Mouse (Mus musculus): ENCODE results near the gene Rab3c. TPM values are rescaled to one million over a fixed set of nuclear protein-coding genes. Genes with fewer than 3 reads are reported as not detected.

Rab3c gene
- polyA plus RNA-seq, 1 experiment from 2014 or later: 206 TPM

- no peak overlapping the region for H3K4me2 ChIP-seq (ENCODE audit: low read length)
- no peak overlapping the region for H3K4me3 ChIP-seq (ENCODE audit: low read length)
- ATAC-seq: no peak
- WGBS: 91% methylated on average over 3 of the region's 3 CpGs
- no peak overlapping the region for H3K9ac ChIP-seq (ENCODE audit: low read depth, low read length)
- no peak overlapping the region for H3K27ac ChIP-seq (ENCODE audit: low read depth, low read length)
- H3K36me3 ChIP-seq (ENCODE audit: control insufficient read depth, insufficient read depth, low read length): no peaks in the 10 kb centered on the region
- no peaks in the 10 kb centered on the region for H3K4me1 ChIP-seq (ENCODE audit: control insufficient read depth, insufficient read depth, low read depth, low read length)
- H3K27me3 ChIP-seq (replicated peaks; ENCODE audit: control insufficient read depth, insufficient read depth, low read length): no peaks in the 10 kb centered on the region
- no peaks in the 10 kb centered on the region for H3K9me3 ChIP-seq (ENCODE audit: control insufficient read depth, low read length)
These were observed 5.3 kb downstream of the Rab3c start for GRCm38 (mm10) chr13:110275471-110275870.

- ATAC-seq: 0 out of 2 replicates have a peak, but pooled peaks have one; percentile 63
- 40% methylated on average over 1 of the region's 1 CpGs for WGBS
- Histone ChIP-seq H3K27me3 (replicated peaks; ENCODE audit: control insufficient read depth, insufficient read depth, low read length) (no peaks in the 10 kb centered on the region), H3K4me3 (ENCODE audit: low read length) (no peak overlapping the region), H3K9me3 (ENCODE audit: control insufficient read depth, low read length) (no peaks in the 10 kb centered on the region), H3K4me2 (ENCODE audit: low read length) (no peak overlapping the region), H3K27ac (ENCODE audit: low read depth, low read length) (no peak overlapping the region), H3K36me3 (ENCODE audit: control insufficient read depth, insufficient read depth, low read length) (0 out of 2 replicates have a peak, but pooled peaks cover 4% of the 10 kb centered on the region), H3K4me1 (ENCODE audit: control insufficient read depth, insufficient read depth, low read depth, low read length) (peaks cover 6% of the 10 kb centered on the region), H3K9ac (ENCODE audit: low read depth, low read length) (no peak overlapping the region)
These were observed 20.1 kb downstream of the Rab3c start for GRCm38 (mm10) chr13:110260649-110261048.

DNA sequence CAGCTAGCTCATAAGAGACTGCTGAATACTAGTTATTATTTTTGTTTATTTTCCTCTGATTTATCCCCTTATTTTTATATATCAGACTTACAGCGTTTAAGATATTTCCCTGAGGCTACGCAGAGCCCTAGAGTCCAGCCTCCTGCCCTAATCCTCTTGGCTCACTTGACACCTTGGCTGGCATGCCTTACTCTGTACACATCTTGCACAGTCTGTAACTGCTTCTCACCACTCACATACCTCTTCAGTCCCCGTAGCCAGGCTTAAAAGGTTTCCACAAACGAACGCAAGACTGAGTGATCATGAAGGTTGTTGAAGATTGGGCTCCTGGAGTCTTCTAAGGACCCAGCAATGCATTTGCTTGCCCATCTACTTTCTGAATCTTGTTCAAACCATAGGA, 29.3 kb downstream of the Rab3c start:
- ATAC-seq: no peak
- Histone ChIP-seq H3K4me1 (ENCODE audit: control insufficient read depth, insufficient read depth, low read depth, low read length) (no peaks in the 10 kb centered on the region), H3K27ac (ENCODE audit: low read depth, low read length) (no peak overlapping the region), H3K9ac (ENCODE audit: low read depth, low read length) (no peak overlapping the region), H3K4me3 (ENCODE audit: low read length) (no peak overlapping the region), H3K9me3 (ENCODE audit: control insufficient read depth, low read length) (no peaks in the 10 kb centered on the region), H3K36me3 (ENCODE audit: control insufficient read depth, insufficient read depth, low read length) (peaks cover 6% of the 10 kb centered on the region; the same call in 1 of the 2 replicates), H3K4me2 (ENCODE audit: low read length) (no peak overlapping the region), H3K27me3 (replicated peaks; ENCODE audit: control insufficient read depth, insufficient read depth, low read length) (no peaks in the 10 kb centered on the region)
- WGBS: 90% methylated on average over 5 of the region's 5 CpGs

DNA sequence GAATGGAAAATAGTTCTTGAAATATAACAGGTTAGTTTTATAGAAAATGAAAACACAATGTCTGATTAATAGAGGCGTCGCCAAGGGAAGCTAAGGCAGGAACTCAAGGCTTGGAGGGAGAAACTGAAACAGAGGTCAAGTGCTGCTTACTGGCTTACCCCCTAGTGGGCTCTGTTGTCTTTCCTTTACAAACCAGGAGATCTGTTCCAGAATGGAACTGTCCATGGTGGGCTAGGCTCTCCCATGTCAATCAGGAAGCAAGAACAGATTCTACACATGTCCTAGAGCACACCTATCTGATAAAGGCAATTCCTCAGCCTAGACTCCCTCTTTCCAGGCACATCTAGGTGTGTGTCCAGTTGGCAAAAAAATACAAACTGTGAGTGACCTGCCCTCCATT, 32.3 kb downstream of the Rab3c start:
- H3K4me1 ChIP-seq (ENCODE audit: control insufficient read depth, insufficient read depth, low read depth, low read length): no peaks in the 10 kb centered on the region
- H3K36me3 ChIP-seq (ENCODE audit: control insufficient read depth, insufficient read depth, low read length): peaks cover 2% of the 10 kb centered on the region; the same call in 1 of the 2 replicates
- no peak overlapping the region for H3K4me3 ChIP-seq (ENCODE audit: low read length)
- H3K9ac ChIP-seq (ENCODE audit: low read depth, low read length): no peak overlapping the region
- WGBS: 77% methylated on average over 2 of the region's 2 CpGs
- H3K27me3 ChIP-seq (replicated peaks; ENCODE audit: control insufficient read depth, insufficient read depth, low read length): no peaks in the 10 kb centered on the region
- no peak overlapping the region for H3K4me2 ChIP-seq (ENCODE audit: low read length)
- H3K27ac ChIP-seq (ENCODE audit: low read depth, low read length): no peak overlapping the region
- no peaks in the 10 kb centered on the region for H3K9me3 ChIP-seq (ENCODE audit: control insufficient read depth, low read length)
- no peak for ATAC-seq

DNA sequence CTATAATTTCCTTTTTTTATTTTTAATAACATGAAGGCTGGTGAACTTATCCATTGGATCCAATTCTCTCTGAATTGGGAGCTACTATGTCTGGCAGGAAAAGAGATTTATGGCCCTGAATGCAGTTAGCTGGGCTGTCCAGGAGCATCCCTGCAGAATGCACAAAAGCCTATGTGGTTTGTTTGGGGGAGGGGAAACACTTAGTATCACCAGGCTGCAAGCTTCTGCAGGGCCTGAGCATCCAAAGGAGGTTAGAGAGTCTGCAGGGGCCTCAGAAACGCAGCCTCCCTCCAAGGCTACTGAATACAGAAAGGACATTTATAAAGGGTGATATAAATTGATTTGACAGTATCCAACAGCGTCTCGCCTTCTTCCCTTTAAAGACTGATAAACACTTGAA, 41.8 kb downstream of the Rab3c start:
- H3K9me3 ChIP-seq (ENCODE audit: control insufficient read depth, low read length): no peaks in the 10 kb centered on the region
- H3K36me3 ChIP-seq (ENCODE audit: control insufficient read depth, insufficient read depth, low read length): no peaks in the 10 kb centered on the region; the same call in 1 of the 2 replicates
- 37% methylated on average over 3 of the region's 3 CpGs for WGBS
- H3K4me3 ChIP-seq (ENCODE audit: low read length): no peak overlapping the region
- peak; percentile 69 for ATAC-seq
- H3K4me2 ChIP-seq (ENCODE audit: low read length): no peak overlapping the region
- H3K4me1 ChIP-seq (ENCODE audit: control insufficient read depth, insufficient read depth, low read depth, low read length): peaks cover 26% of the 10 kb centered on the region
- no peak overlapping the region for H3K9ac ChIP-seq (ENCODE audit: low read depth, low read length)
- H3K27ac ChIP-seq (ENCODE audit: low read depth, low read length): no peak overlapping the region
- no peaks in the 10 kb centered on the region for H3K27me3 ChIP-seq (replicated peaks; ENCODE audit: control insufficient read depth, insufficient read depth, low read length)

DNA sequence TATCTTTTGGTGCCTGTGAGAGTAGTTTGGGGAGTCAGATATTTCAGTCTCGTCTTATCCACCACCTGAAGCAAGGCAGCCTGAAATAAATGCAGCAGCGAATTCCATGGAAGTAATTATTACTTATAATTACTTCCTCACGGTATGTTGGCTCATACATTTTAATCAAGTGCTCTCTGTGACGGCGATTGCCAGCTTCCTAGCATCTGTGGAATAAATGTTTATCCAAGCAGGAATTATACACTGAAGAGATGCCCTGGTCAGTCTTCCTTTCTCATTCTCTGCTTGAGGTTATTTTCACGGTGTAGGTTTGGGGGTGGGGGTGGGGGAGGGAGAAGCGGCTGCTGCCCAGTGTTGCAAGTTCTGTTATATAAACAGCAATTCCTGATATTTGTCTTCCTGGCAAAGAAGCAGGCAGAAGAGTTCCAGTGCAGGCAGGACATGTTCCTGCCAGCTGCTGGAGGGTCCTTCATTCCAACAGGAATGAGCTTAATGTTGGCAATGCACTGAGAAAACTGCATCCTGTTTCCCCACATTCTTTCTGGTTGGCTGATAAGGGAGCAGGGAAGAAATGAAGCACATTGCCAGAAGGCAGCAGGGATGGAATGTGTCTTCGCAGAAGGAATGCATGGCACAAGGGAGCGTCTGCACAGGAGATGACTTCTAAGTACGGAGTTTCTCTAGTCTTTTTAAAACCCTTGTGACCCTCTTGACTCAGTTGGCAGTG, 43.4 kb downstream of the Rab3c start:
- peaks cover 26% of the 10 kb centered on the region for H3K4me1 ChIP-seq (ENCODE audit: control insufficient read depth, insufficient read depth, low read depth, low read length)
- no peaks in the 10 kb centered on the region; the same call in 1 of the 2 replicates for H3K36me3 ChIP-seq (ENCODE audit: control insufficient read depth, insufficient read depth, low read length)
- H3K4me3 ChIP-seq (ENCODE audit: low read length): no peak overlapping the region
- peak; percentile 56; the same call in 1 of the 2 replicates for ATAC-seq
- 0 out of 2 replicates have a peak overlapping the region, but pooled peaks have one; percentile 31 for H3K9ac ChIP-seq (ENCODE audit: low read depth, low read length)
- peak overlapping the region; percentile 41 for H3K27ac ChIP-seq (ENCODE audit: low read depth, low read length)
- WGBS: 15% methylated on average over 10 of the region's 10 CpGs
- H3K27me3 ChIP-seq (replicated peaks; ENCODE audit: control insufficient read depth, insufficient read depth, low read length): no peaks in the 10 kb centered on the region
- peak overlapping the region; percentile 5 for H3K4me2 ChIP-seq (ENCODE audit: low read length)
- H3K9me3 ChIP-seq (ENCODE audit: control insufficient read depth, low read length): no peaks in the 10 kb centered on the region

GRCm38 (mm10) chr13:110233364-110233763, 47.4 kb downstream of the Rab3c start:
- Histone ChIP-seq H3K27me3 (replicated peaks; ENCODE audit: control insufficient read depth, insufficient read depth, low read length) (no peaks in the 10 kb centered on the region), H3K9me3 (ENCODE audit: control insufficient read depth, low read length) (no peaks in the 10 kb centered on the region), H3K4me3 (ENCODE audit: low read length) (no peak overlapping the region), H3K9ac (ENCODE audit: low read depth, low read length) (no peak overlapping the region), H3K27ac (ENCODE audit: low read depth, low read length) (no peak overlapping the region), H3K36me3 (ENCODE audit: control insufficient read depth, insufficient read depth, low read length) (no peaks in the 10 kb centered on the region; the same call in 1 of the 2 replicates), H3K4me1 (ENCODE audit: control insufficient read depth, insufficient read depth, low read depth, low read length) (peaks cover 19% of the 10 kb centered on the region), H3K4me2 (ENCODE audit: low read length) (no peak overlapping the region)
- ATAC-seq: no peak
- 69% methylated on average over 5 of the region's 5 CpGs for WGBS

DNA sequence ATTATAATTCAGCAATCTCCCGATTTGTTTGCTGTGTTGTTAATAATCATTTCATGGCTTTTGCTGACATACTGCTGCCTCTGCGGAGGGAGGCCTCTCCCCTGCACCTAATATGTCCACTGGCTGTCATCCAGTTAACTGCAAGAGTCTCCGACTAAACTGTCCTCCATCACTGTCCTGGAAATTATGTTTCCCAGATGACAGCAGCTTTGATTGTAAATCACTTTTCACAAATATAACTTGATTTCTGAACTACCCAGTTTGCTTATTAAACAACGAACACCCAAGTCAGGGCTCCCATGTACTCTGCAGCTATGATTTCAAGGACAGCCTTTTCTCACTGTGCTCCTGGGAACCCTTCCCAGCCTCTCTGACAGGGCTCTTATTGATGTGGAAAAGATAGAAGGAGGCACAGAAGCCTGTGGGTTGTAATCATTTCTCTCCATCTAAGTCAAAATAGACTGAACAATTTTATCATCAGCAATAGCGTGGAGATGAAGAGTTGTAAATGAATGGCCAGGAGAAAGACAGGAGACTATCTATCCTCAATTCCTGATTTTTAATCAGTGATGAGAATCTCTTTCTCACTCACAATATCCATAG, 49.6 kb downstream of the Rab3c start:
- Histone ChIP-seq H3K4me1 (ENCODE audit: control insufficient read depth, insufficient read depth, low read depth, low read length) (peaks cover 4% of the 10 kb centered on the region; the same call in 1 of the 2 replicates), H3K4me2 (ENCODE audit: low read length) (no peak overlapping the region), H3K9me3 (ENCODE audit: control insufficient read depth, low read length) (no peaks in the 10 kb centered on the region), H3K36me3 (ENCODE audit: control insufficient read depth, insufficient read depth, low read length) (no peaks in the 10 kb centered on the region; the same call in 1 of the 2 replicates), H3K27ac (ENCODE audit: low read depth, low read length) (0 out of 2 replicates have a peak overlapping the region, but pooled peaks have one; percentile 51), H3K27me3 (replicated peaks; ENCODE audit: control insufficient read depth, insufficient read depth, low read length) (no peaks in the 10 kb centered on the region), H3K9ac (ENCODE audit: low read depth, low read length) (no peak overlapping the region), H3K4me3 (ENCODE audit: low read length) (no peak overlapping the region)
- ATAC-seq: 0 out of 2 replicates have a peak, but pooled peaks have one; percentile 54
- WGBS: 51% methylated on average over 5 of the region's 5 CpGs

DNA sequence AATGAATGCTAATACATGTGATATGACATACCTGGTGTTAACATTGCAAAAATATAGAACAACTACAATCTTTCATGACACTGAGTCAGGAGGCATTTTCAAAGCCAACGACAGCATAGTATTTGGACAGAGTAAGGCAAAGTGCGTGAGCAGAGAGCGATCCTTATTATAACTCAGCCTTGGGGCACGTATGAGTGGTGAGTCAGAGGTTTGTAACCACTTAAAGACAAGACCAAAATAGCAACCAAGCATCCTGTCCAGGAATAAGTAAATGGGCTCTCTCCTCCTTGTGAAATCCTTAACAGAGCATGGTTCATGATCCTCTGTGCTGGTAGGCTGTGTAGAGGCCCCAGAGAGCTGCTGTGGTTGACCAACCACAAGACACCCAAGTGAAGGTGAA, 50.8 kb downstream of the Rab3c start:
- Histone ChIP-seq H3K4me3 (ENCODE audit: low read length) (no peak overlapping the region), H3K36me3 (ENCODE audit: control insufficient read depth, insufficient read depth, low read length) (no peaks in the 10 kb centered on the region; the same call in 1 of the 2 replicates), H3K9me3 (ENCODE audit: control insufficient read depth, low read length) (no peaks in the 10 kb centered on the region), H3K9ac (ENCODE audit: low read depth, low read length) (no peak overlapping the region), H3K4me2 (ENCODE audit: low read length) (no peak overlapping the region), H3K27me3 (replicated peaks; ENCODE audit: control insufficient read depth, insufficient read depth, low read length) (no peaks in the 10 kb centered on the region), H3K27ac (ENCODE audit: low read depth, low read length) (no peak overlapping the region), H3K4me1 (ENCODE audit: control insufficient read depth, insufficient read depth, low read depth, low read length) (peaks cover 7% of the 10 kb centered on the region; the same call in 1 of the 2 replicates)
- no peak for ATAC-seq
- WGBS: 87% methylated on average over 4 of the region's 4 CpGs
